Mouse (Mus musculus): ENCODE measurements around the gene Csnk1g1.
A peak's percentile ranks its signal among the peaks of the same experiment; 100 is the strongest.

Csnk1g1 gene

GRCm38 (mm10) chr9:65995603-65996376 lies 87.1 kb downstream of the Csnk1g1 start:
- DNase-seq (ENCODE audit: low spot score in 2 of 2), result no peak

- DNase-seq (ENCODE audit: low spot score in 2 of 2), result no peak
Observed at GRCm38 (mm10) chr9:65998965-65999364, 90.2 kb downstream of the Csnk1g1 start.

- DNase-seq (ENCODE audit: low spot score in 2 of 2), result peak in 1 of 2 experiments; percentile 21
Observed at GRCm38 (mm10) chr9:66004380-66004779, 95.7 kb downstream of the Csnk1g1 start.

- no peak for DNase-seq (ENCODE audit: low spot score in 2 of 2)
Observed at GRCm38 (mm10) chr9:66007603-66008202, 99.0 kb downstream of the Csnk1g1 start.

DNA sequence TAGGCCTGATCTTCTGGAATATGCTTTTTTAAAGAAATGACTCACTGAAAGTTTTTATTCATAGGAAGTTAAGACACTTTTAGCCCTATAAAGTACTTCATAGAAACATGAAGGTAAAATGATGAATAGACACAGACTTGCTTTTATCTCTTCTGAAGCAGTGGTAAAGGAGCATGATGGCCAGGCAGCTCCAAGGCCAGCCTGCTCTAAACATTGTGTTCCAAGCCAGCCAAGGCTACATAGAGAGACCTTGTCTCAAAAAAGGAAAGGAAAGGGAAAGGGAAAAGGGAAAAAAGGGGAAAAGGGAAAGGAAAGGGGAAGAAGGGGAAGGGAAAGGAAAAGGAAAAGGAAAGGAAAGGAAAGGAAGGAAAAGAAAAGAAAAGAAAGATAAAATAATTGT lies 111.9 kb downstream of the Csnk1g1 start:
- DNase-seq (ENCODE audit: low spot score in 2 of 2), result no peak

DNA sequence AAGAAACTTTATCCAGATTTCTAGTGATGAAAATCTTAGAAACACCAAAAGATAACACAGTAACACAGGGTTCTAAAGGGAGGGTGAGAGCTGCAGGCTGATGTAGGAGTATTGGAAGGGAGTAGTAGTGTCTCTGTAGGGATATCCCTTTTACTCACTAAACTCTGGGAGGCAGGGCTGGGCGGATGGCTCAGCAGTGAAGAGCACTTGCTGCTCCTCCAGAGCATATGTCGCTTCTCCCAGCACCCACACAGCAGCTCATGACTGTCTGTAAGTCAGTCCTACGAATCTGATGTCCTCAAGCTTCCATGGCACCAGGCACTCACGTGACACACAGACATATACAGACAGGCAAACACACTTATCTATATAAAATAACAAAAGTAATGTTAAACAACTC lies 129.4 kb downstream of the Csnk1g1 start:
- no peak for DNase-seq (ENCODE audit: low spot score in 2 of 2)

GRCm38 (mm10) chr9:66038581-66038980 lies 129.9 kb downstream of the Csnk1g1 start:
- DNase-seq (ENCODE audit: low spot score in 2 of 2), result no peak

- no peak for DNase-seq (ENCODE audit: low spot score in 2 of 2)
Observed at GRCm38 (mm10) chr9:66039290-66039689, 130.6 kb downstream of the Csnk1g1 start.

DNA sequence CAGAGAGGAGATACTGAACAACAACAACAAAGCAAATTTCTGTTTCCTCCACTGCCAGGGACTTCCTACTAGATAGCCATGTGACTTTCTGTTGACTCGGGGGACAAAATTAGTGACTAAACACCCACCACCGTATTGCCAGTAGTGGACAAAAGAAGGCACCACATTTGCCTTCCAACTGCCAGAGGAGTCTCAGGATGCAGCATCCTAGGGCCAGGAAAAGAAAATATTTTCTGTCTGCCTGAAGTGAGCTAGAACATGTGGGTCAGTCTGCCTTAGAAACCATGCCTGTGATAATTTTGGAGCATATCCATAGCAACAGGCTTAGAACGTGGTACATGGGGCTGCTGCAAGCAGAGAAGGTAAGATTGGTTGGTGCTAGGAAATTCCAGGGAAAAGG lies 132.1 kb downstream of the Csnk1g1 start:
- DNase-seq (ENCODE audit: low spot score in 2 of 2), result no peak

GRCm38 (mm10) chr9:66042331-66042730 lies 133.6 kb downstream of the Csnk1g1 start:
- DNase-seq (ENCODE audit: low spot score in 2 of 2), result no peak

- no peak for DNase-seq (ENCODE audit: low spot score in 2 of 2)
Observed at GRCm38 (mm10) chr9:66043241-66043640, 134.5 kb downstream of the Csnk1g1 start.

DNA sequence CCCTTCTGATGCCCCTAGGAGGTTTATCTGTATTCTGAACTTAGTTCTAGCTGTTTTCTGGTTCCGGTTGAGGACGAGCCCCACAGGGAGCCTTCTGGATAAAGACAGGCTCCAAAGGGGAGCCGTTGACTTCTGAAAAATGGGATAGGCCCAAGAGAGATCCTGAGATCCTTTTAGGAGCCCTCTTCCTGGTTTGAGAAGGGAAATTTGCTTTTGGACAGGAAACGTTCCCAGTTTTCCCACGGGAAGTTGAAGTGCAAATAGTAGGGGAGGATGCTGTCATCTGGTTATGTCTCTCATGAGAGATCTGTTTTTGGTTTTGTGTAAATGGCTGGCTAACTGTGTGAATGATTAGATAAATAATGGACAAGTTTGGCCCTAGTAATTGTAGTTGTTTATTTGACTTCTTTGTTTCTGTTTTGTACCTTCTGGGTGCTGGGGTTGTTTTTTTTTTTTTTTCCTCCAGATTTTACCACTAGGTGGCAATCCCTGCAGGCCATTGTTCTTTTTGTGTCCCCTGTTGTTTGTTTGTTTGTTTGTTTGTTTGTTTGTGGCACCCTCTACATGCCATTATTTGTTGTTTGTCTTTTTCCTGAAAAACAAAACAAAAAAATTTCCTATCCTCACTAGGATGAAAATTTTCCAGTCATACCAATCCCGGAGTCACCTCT lies 141.3 kb downstream of the Csnk1g1 start:
- DNase-seq (ENCODE audit: low spot score in 2 of 2), result no peak

- no peak for DNase-seq (ENCODE audit: low spot score in 2 of 2)
Observed at GRCm38 (mm10) chr9:66051493-66051892, 142.8 kb downstream of the Csnk1g1 start.

DNA sequence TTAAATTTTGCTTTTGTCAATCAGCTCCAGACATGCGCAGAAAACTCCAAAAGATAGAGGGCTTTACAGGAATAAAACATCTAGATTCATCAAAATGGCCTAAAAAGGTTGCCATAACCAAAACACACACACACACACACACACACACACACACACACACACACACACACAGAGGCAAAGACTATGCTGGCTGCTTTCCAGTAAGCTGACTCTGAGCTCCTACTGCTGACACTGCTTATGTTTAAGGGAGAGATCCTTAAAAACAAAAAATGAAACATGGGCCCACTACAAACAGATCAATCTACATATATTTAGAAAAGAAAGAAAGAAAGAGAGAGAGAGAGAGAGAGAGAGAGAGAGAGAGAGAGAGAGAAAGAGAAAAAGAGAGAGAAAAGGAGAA lies 144.0 kb downstream of the Csnk1g1 start:
- DNase-seq (ENCODE audit: low spot score in 2 of 2), result no peak

- no peak for DNase-seq (ENCODE audit: low spot score in 2 of 2)
Observed at GRCm38 (mm10) chr9:66053620-66054019, 144.9 kb downstream of the Csnk1g1 start.

DNA sequence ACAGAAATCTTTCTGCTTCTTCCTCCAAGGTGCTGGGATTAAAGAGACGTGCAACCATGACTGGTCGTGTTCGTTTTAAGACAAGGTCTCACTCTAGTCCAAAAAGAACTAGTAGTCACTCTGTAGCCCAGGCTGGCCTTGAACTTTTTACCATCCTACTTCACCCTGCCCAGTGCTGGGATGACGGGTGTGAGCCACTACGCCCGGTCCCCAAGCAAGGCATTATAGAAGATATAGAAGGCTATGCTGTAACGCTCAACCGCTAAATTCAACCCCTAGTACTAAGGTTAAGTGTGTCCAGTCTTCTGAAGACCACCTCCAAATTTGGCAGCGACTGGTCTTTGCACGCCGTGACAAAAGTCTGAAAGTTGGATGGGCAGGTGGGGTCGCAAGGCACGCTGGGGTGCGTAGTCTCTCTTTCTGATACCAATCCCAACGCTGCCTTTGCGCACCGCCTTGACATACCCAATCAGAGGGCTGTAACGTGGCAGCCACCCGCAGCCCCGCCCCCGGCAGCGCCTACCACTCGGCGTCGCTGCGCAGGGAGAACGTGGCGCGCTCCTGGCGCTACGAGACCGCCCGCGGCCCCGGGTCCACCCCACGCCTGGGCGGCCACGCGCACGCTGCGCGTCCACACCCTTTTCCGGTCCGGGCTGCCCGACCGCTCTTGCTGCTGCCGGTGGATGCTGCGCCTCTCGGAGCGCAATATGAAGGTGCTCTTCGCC lies 151.0 kb downstream of the Csnk1g1 start, which contains the start of gene Ppib:
Ppib (plus strand) TSS at position 640 of the 725 bp plus-strand sequence.
- peak; percentile 95 to 98 for DNase-seq (ENCODE audit: low spot score in 2 of 2)

DNA sequence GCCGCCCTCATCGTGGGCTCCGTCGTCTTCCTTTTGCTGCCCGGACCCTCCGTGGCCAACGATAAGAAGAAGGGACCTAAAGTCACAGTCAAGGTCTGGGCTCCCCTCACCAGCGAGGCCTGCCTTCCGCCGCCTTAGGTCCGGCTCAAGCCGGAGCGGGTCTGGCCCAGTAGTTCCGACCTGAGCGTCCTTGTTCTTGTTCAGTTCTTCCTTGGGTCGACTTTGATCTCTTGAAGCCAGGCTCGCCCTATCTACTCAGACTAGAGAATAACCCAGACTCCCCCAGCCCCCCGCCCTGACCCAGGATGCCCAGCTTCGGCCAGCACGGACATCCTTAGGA lies 151.6 kb downstream of the Csnk1g1 start:
- DNase-seq (ENCODE audit: low spot score in 2 of 2), result no peak

DNA sequence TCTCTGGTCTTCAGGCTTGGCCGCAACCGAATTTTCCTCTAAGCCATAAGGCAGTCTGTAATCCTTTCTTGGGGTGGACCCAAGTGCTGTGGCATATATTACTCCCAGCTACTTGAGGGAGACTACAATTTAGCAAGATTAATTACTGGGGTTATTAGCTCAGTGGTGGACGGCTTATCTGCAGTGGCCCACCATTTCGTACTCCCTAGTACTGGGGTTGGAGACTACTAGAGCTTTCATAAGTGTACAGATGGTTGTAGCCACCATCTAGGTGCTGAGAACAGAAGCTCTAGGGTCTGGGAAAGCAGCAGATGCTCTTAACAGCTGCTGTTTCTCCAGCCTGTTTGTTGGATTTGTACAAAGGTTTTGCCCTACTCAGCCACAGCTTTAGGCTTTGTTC lies 152.3 kb downstream of the Csnk1g1 start:
- no peak for DNase-seq (ENCODE audit: low spot score in 2 of 2)

- no peak for DNase-seq (ENCODE audit: low spot score in 2 of 2)
Observed at GRCm38 (mm10) chr9:66061656-66062055, 152.9 kb downstream of the Csnk1g1 start.

DNA sequence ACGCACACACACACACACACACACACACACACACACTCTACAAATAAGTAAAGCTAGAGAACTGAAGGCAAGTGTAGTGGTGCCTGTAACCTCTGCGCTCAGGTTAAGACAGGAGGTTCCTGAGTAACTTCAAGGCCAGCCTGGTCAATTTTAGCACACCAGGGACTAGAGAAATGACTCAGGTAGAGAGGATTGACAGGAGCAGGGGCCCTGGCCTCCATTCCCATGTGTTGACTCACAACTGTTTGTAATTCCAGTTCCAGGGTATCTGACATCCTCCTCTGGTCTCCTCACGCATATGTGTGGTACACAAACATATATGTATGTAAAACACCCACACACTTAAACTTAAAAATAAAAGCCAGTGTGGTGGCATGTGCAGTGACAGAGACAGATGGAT lies 154.7 kb downstream of the Csnk1g1 start:
- no peak for DNase-seq (ENCODE audit: low spot score in 2 of 2)

GRCm38 (mm10) chr9:66064316-66064715 lies 155.6 kb downstream of the Csnk1g1 start:
- no peak for DNase-seq (ENCODE audit: low spot score in 2 of 2)

GRCm38 (mm10) chr9:66066791-66067190 lies 158.1 kb downstream of the Csnk1g1 start:
- DNase-seq (ENCODE audit: low spot score in 2 of 2), result no peak
